Mouse (Mus musculus): ENCODE data around the gene Ces2f.
"Not testable (repeated sequence)": the region's sequence is repeated elsewhere in the genome, so short reads cannot be mapped to it uniquely, and the experiment has no call there.

Ces2f gene

DNA sequence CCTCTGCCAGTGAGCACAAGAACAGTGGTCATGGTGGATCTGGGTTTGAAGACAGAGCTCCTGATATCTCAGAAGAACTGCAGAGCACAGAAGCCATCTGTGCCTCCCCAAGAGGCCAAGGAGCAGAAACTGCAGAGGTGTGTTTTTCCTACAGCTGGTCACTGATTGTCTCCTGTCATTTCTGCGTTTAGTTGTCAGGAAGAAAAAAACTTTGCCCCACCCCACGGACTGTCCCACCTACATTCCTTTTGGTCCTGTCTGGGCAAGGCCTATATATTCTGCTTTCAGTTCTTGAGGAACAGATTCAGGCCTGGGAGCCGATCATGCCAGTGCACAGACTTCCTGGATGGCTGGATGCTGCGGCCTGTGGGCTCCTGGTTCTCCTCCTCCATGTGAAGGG, at the start of gene Ces2f:
Gene Ces2f, plus strand, starts transcription at position 301 of the 400 bp plus-strand sequence.
- DNase-seq (ENCODE audit: low read depth, low spot score): no peak

DNA sequence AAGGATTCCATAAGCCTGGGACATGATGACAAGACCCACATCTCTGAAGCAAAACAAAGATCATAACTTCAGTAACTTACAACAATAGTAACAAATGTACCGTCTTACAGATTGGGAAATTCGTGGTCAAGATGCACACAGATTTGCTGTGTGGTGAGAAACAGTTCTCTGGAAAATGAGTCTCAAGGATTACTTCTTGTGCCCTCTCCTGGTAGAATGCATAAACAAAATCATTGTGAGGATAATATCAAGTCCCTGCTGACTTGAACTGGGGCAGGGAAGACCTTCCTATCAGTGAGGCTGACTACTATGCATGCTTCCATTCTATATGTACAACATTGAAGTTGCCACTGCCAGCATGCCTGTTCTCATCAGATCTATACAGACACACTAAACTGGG, 45.4 kb upstream of the Ces2f start:
- no peak for DNase-seq (ENCODE audit: low read depth, low spot score)

GRCm38 (mm10) chr8:104907111-104907510, 40.0 kb upstream of the Ces2f start:
- no peak for DNase-seq (ENCODE audit: low read depth, low spot score)

GRCm38 (mm10) chr8:104909021-104909420, 38.1 kb upstream of the Ces2f start:
- DNase-seq (ENCODE audit: low read depth, low spot score): not testable (repeated sequence)

- DNase-seq (ENCODE audit: low read depth, low spot score): not testable (repeated sequence)
Observed at GRCm38 (mm10) chr8:104909651-104910050, 37.5 kb upstream of the Ces2f start.

DNA sequence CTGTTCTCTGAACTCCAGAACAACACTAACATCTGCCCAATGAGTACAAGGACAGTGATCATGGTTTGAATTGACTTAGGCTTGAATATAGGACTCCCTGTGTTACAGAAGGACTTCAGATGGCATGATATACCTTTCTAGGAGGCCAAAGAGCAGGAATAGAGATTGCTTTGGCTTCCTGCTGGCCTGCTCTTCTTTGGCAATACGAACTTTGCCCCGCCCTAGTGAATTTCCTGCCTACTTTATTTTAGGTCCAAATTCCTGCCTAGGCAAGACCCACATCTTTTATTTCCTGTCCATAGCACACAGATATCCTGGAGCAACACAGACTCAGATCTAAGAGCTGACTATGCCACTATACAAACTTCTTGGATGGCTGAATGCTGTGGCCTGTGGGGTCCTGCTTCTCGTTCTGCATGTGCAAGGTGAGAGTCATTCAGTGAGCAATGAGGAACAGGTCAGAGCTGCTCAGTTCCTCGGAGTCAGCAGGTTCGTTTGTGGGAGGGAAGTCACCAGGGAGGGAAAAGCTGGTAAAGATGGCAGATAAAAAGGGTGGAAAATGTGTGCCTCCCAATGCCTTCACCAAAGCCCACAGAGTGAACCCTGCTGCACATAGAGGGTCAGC, 21.1 kb upstream of the Ces2f start, which contains the start of gene Ces2e:
Gene Ces2e, plus strand, starts transcription at position 289 of the 625 bp plus-strand sequence.
- no peak for DNase-seq (ENCODE audit: low read depth, low spot score)

DNA sequence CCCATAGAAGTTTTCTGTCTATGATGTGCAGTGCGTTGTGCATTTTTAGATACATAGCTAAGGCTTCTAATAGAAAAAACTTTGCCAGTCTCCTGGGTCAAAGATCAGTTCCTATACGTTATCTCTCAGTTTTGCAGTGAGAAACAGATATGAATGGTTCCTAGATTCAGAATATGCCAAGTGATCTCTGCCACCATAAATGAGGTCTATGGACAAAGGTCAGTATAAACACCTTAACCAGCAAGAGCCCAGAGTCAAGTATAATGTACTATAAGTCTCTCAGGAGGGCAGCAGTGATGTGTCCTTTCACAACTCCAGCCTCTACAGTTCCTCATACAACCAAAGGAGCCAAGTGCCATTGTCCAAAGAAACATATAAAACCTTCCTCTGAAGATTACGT, 19.9 kb upstream of the Ces2f start:
- DNase-seq (ENCODE audit: low read depth, low spot score): no peak

DNA sequence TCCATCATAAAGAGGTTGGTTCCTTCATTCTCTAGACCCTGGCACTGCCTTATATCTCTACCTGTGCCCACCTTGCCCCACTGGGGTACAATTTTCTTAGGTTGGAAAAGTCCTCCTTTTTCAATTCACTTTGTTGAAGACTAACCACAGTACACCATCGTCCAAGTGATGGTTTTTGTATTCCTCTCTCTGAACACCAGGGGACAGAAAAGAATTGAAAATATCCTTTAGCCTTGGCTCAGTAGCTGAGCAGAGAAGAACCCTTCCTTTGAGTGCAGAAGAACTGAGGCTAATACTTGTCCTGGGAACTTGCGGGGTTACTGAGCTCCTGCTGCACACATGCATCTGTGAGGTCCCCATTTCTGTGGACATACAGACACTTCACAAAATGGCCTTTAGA, 2.5 kb upstream of the Ces2f start:
- no peak for DNase-seq (ENCODE audit: low read depth, low spot score)

DNA sequence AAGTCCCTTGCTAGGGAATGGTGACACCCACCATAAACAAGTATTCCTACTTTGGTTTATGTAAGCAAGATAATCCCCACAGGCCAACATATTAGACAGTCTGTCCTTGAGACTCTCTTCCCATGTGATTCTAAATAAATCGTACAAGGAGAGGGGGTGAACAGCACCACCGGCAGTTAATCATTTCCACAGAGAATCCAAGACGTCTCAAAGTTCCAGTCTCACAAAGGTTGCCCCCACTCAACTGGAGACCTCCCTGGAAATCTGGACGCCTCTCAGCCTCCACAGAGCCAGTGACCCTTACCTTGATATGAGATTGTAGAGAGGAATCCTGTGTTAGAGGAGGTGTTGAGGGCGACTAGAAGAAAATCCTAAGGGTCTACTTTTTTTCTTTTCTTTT, 1.9 kb downstream of the Ces2f start:
- no peak for DNase-seq (ENCODE audit: low read depth, low spot score)

GRCm38 (mm10) chr8:104961537-104961961, 14.4 kb downstream of the Ces2f start, which contains the start of gene Ces2g:
Ces2g (plus strand) TSS chr8:104961718.
- no peak for DNase-seq (ENCODE audit: low read depth, low spot score)

GRCm38 (mm10) chr8:104962229-104962901, 15.2 kb downstream of the Ces2f start:
- no peak for DNase-seq (ENCODE audit: low read depth, low spot score)

- DNase-seq (ENCODE audit: low read depth, low spot score): no peak
Observed at GRCm38 (mm10) chr8:104963375-104963894, 16.3 kb downstream of the Ces2f start.

- DNase-seq (ENCODE audit: low read depth, low spot score): no peak
Observed at GRCm38 (mm10) chr8:104984126-104984525, 37.0 kb downstream of the Ces2f start.

GRCm38 (mm10) chr8:104984942-104985341, 37.8 kb downstream of the Ces2f start:
- no peak for DNase-seq (ENCODE audit: low read depth, low spot score)

DNA sequence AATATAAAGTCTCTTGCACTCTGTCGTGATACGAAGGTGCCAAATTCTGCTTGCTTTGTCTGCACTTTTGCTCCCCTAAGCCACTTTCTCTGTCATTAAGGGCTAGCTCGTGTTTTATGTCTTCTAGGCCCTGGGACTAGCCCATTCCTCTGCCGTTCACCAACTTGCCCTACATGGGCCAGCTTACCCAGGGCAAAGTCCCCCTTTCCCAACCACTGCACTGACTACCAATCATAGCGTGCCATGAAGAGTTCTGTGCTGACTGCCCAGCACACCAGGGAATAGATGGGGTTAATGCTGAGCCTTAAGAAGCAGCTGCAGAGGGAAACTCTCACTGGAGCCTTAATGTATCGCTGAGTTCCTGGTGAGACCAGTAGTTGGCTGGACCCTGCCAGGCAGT, 51.0 kb downstream of the Ces2f start:
- no peak for DNase-seq (ENCODE audit: low read depth, low spot score)

DNA sequence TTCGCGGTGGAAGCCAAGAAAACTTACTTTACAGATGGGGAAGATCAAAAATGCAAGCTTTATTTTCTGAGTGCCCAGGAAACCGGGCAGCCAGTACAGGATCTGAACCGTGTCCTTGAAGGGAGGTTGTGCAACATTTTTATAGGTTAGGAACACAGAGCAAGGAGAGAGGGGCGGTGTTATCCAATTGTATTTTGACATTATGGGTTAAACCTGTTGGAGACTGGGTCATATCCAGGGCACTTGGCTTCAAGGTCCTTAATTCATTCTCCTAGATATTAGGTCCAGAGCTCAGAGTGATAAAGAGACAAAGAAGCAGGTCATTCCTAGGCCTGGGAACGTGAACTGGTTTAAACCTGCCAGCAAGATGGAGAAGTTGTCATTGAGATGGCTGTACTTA, 52.0 kb downstream of the Ces2f start:
- no peak for DNase-seq (ENCODE audit: low read depth, low spot score)

- DNase-seq (ENCODE audit: low read depth, low spot score): no peak
Observed at GRCm38 (mm10) chr8:105000586-105000985, 53.4 kb downstream of the Ces2f start, which contains the start of gene Ces2h. Ces2h (plus strand) TSS chr8:105000853.

Measured in telencephalon, adult 2 months (tissue).